Mouse (Mus musculus): ENCODE data around the gene Tbc1d10b.

DNA sequence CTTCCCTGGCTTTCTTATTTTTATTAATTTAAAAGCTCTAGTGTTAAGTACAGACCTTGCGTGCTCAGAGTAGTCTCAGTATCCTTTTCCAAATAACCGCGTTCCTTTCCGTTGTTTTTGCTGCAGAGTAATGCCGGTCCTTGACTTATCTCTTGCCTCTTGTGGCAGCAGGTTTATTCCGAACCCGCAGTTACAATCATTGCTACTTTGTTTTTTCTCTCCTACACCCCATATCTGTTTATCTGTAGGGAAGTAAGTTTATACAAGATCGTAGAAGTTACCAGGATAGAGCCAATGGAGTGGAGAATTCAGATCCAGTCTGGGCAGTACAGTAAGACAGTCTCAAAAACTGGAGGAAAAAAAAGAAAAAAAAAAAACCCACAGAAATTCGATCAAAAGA is 25.5 kb upstream of the Tbc1d10b start:
- TF ChIP-seq CTCF (IDR thresholded peaks at IDR 0.05; ENCODE audit: borderline replicate concordance, control insufficient read depth, extremely low read depth, insufficient read depth, low read length, poor library complexity) (no peak), POLR2A (IDR thresholded peaks at IDR 0.05; ENCODE audit: control insufficient read depth, extremely low read depth, insufficient read depth, low read length, poor library complexity) (no peak)
